Mouse (Mus musculus): ENCODE results near the gene Gm2431.
"Not testable (repeated sequence)": the region's sequence is repeated elsewhere in the genome, so short reads cannot be mapped to it uniquely, and the experiment has no call there.

- not testable (repeated sequence) for TF ChIP-seq USF1 (IDR thresholded peaks at IDR 0.05; ENCODE audit: low read depth); TCF3 (IDR thresholded peaks at IDR 0.05; ENCODE audit: insufficient read length, low read depth); POLR2A (IDR thresholded peaks at IDR 0.05; ENCODE audit: insufficient read length, low read depth); SRF (IDR thresholded peaks at IDR 0.05; ENCODE audit: control insufficient read depth, insufficient read length, low read depth)
Measured at GRCm38 (mm10) chr7:142229871-142230270, 28.3 kb downstream of the Gm2431 start, which contains the start of gene Krtap5-5.

All from myocyte (in vitro differentiated cells).